Mouse (Mus musculus): ENCODE data around the gene Pnpla1. TPM values are rescaled to one million over a fixed set of nuclear protein-coding genes. Genes with fewer than 3 reads are reported as not detected.

The Pnpla1 gene
- polyA plus RNA-seq, 1 experiment from 2014 or later: not detected

- 73% methylated on average over 3 of the region's 3 CpGs for WGBS
- H3K4me1 ChIP-seq (ENCODE audit: control insufficient read depth, insufficient read depth, low read length): no peaks in the 10 kb centered on the region
- no peaks in the 10 kb centered on the region for H3K36me3 ChIP-seq (ENCODE audit: control insufficient read depth, insufficient read depth, low read length)
- H3K4me2 ChIP-seq (ENCODE audit: low read length): no peak overlapping the region
- ATAC-seq: no peak
- H3K27ac ChIP-seq (ENCODE audit: low read length): no peak overlapping the region
- no peak overlapping the region for H3K9ac ChIP-seq (ENCODE audit: low read depth, low read length)
- H3K27me3 ChIP-seq (ENCODE audit: control insufficient read depth, insufficient read depth, low read depth, low read length): no peaks in the 10 kb centered on the region
- peaks cover 8% of the 10 kb centered on the region; the same call in 1 of the 2 replicates for H3K9me3 ChIP-seq (replicated peaks; ENCODE audit: control insufficient read depth, low read length, poor library complexity, severe bottlenecking)
- no peak overlapping the region for H3K4me3 ChIP-seq (ENCODE audit: low read depth, low read length)
Observed at GRCm38 (mm10) chr17:28856030-28856429, 2.2 kb upstream of the Pnpla1 start.

- Histone ChIP-seq H3K27ac (ENCODE audit: low read length) (no peak overlapping the region), H3K4me2 (ENCODE audit: low read length) (no peak overlapping the region), H3K4me1 (ENCODE audit: control insufficient read depth, insufficient read depth, low read length) (peaks cover 5% of the 10 kb centered on the region), H3K9ac (ENCODE audit: low read depth, low read length) (no peak overlapping the region), H3K36me3 (ENCODE audit: control insufficient read depth, insufficient read depth, low read length) (no peaks in the 10 kb centered on the region), H3K27me3 (ENCODE audit: control insufficient read depth, insufficient read depth, low read depth, low read length) (no peaks in the 10 kb centered on the region), H3K4me3 (ENCODE audit: low read depth, low read length) (no peak overlapping the region), H3K9me3 (replicated peaks; ENCODE audit: control insufficient read depth, low read length, poor library complexity, severe bottlenecking) (no peaks in the 10 kb centered on the region)
- no peak for ATAC-seq
- WGBS: 72% methylated on average over 7 of the region's 7 CpGs
Observed at GRCm38 (mm10) chr17:28863926-28864325, 5.7 kb downstream of the Pnpla1 start.

DNA sequence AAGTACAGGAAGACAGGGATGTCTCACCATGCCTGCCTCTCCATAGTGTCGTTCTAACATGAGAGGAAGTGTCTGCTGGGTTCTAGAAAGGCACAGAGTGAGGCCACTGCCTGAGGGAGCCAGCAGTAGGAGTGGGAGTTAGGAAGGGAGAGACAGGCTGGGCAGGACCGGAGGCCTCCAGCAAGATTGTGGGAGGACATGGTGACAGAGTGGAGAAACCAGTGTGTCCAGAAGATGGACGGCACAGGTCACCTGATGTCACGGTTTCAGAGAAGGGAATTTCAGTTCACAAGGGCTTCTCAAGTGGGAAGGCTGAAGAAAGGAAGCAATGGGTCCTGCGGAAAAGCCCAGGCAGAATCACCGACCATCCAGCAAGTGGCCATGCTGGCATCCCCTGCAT is 6.3 kb downstream of the Pnpla1 start:
- Histone ChIP-seq H3K27ac (ENCODE audit: low read length) (no peak overlapping the region), H3K4me1 (ENCODE audit: control insufficient read depth, insufficient read depth, low read length) (peaks cover 10% of the 10 kb centered on the region), H3K27me3 (ENCODE audit: control insufficient read depth, insufficient read depth, low read depth, low read length) (no peaks in the 10 kb centered on the region), H3K4me2 (ENCODE audit: low read length) (no peak overlapping the region), H3K36me3 (ENCODE audit: control insufficient read depth, insufficient read depth, low read length) (no peaks in the 10 kb centered on the region), H3K9me3 (replicated peaks; ENCODE audit: control insufficient read depth, low read length, poor library complexity, severe bottlenecking) (no peaks in the 10 kb centered on the region), H3K4me3 (ENCODE audit: low read depth, low read length) (no peak overlapping the region), H3K9ac (ENCODE audit: low read depth, low read length) (no peak overlapping the region)
- WGBS: 90% methylated on average over 6 of the region's 6 CpGs
- ATAC-seq: no peak

DNA sequence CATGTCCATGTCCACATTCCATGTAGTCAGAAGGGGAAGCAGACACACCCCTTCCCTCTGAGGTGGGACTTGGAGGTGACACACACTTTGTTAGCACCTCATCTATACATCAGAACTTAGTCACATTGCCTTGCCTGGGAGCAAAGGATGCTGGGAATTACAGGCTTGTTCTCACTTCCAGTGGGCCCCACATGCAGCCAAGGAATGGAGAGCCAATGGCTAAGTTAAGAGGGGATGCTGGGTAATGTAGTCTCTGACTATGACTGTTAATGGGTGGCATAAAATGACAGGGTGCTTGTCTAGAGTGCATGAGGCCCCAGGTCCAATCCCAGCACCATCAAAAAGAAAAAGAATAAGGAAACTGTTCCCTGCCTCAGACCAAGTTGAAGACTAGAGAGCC is 8.7 kb downstream of the Pnpla1 start:
- Histone ChIP-seq H3K27me3 (ENCODE audit: control insufficient read depth, insufficient read depth, low read depth, low read length) (no peaks in the 10 kb centered on the region), H3K9ac (ENCODE audit: low read depth, low read length) (no peak overlapping the region), H3K4me1 (ENCODE audit: control insufficient read depth, insufficient read depth, low read length) (peaks cover 18% of the 10 kb centered on the region), H3K4me2 (ENCODE audit: low read length) (no peak overlapping the region), H3K4me3 (ENCODE audit: low read depth, low read length) (no peak overlapping the region), H3K9me3 (replicated peaks; ENCODE audit: control insufficient read depth, low read length, poor library complexity, severe bottlenecking) (no peaks in the 10 kb centered on the region), H3K36me3 (ENCODE audit: control insufficient read depth, insufficient read depth, low read length) (no peaks in the 10 kb centered on the region), H3K27ac (ENCODE audit: low read length) (no peak overlapping the region)
- ATAC-seq: no peak

DNA sequence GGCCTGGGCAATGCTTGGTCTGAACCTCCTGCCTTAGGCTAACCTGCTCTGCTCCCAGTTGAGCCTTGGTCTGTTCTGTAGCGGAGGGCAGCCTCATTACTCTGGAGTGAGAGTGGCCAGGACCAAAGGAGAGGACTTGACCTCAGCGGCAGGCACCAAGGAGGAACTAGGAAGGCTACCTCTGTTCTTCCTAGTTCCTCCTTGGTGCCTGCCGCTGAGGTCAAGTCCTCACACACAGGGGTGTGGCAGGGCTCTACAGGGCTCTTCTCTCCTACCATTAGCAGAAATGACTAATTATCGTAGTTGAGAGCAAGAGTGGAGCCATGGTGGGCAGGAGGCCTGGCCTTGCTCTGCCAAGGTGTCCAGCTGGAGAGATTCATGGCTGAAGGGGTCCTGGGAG is 9.2 kb downstream of the Pnpla1 start:
- H3K9ac ChIP-seq (ENCODE audit: low read depth, low read length): no peak overlapping the region
- no peaks in the 10 kb centered on the region for H3K27me3 ChIP-seq (ENCODE audit: control insufficient read depth, insufficient read depth, low read depth, low read length)
- no peak overlapping the region for H3K4me3 ChIP-seq (ENCODE audit: low read depth, low read length)
- no peaks in the 10 kb centered on the region for H3K36me3 ChIP-seq (ENCODE audit: control insufficient read depth, insufficient read depth, low read length)
- H3K4me1 ChIP-seq (ENCODE audit: control insufficient read depth, insufficient read depth, low read length): peaks cover 18% of the 10 kb centered on the region
- H3K4me2 ChIP-seq (ENCODE audit: low read length): no peak overlapping the region
- no peak for ATAC-seq
- WGBS: 89% methylated on average over 4 of the region's 4 CpGs
- H3K9me3 ChIP-seq (replicated peaks; ENCODE audit: control insufficient read depth, low read length, poor library complexity, severe bottlenecking): no peaks in the 10 kb centered on the region
- H3K27ac ChIP-seq (ENCODE audit: low read length): no peak overlapping the region; the same call in 1 of the 2 replicates

- WGBS: 40% methylated on average over 9 of the region's 9 CpGs
- Histone ChIP-seq H3K9ac (ENCODE audit: low read depth, low read length) (0 out of 2 replicates have a peak overlapping the region, but pooled peaks have one; percentile 33), H3K27me3 (ENCODE audit: control insufficient read depth, insufficient read depth, low read depth, low read length) (no peaks in the 10 kb centered on the region), H3K4me2 (ENCODE audit: low read length) (peak overlapping the region; percentile 22), H3K4me1 (ENCODE audit: control insufficient read depth, insufficient read depth, low read length) (peaks cover 18% of the 10 kb centered on the region), H3K27ac (ENCODE audit: low read length) (peak overlapping the region; percentile 90), H3K36me3 (ENCODE audit: control insufficient read depth, insufficient read depth, low read length) (no peaks in the 10 kb centered on the region), H3K9me3 (replicated peaks; ENCODE audit: control insufficient read depth, low read length, poor library complexity, severe bottlenecking) (no peaks in the 10 kb centered on the region), H3K4me3 (ENCODE audit: low read depth, low read length) (no peak overlapping the region)
- ATAC-seq: peak; percentile 97
Observed at GRCm38 (mm10) chr17:28869412-28870110, 11.3 kb downstream of the Pnpla1 start.

DNA sequence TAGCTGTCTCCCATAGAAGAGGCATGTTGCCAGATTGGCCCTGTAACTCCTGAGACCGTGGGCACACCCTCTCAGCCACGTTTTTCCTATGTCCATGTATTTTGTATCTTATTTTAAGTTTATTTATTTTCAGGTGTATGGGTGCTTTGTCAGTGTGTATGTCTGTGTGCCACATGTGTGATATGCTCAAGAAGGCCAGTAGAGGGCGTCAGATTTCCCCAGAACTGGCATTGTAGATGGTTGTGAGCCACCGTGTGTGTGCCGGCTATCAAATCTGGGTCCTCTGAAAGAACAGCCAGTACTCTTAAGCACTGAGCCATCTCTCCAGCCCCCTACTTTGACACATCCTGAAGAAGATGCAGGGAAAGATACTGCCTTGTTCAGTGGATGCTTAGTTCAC is 12.2 kb downstream of the Pnpla1 start:
- Histone ChIP-seq H3K36me3 (ENCODE audit: control insufficient read depth, insufficient read depth, low read length) (no peaks in the 10 kb centered on the region), H3K4me2 (ENCODE audit: low read length) (no peak overlapping the region), H3K27me3 (ENCODE audit: control insufficient read depth, insufficient read depth, low read depth, low read length) (no peaks in the 10 kb centered on the region), H3K9me3 (replicated peaks; ENCODE audit: control insufficient read depth, low read length, poor library complexity, severe bottlenecking) (no peaks in the 10 kb centered on the region), H3K4me3 (ENCODE audit: low read depth, low read length) (no peak overlapping the region), H3K27ac (ENCODE audit: low read length) (peak overlapping the region; percentile 90), H3K4me1 (ENCODE audit: control insufficient read depth, insufficient read depth, low read length) (peaks cover 18% of the 10 kb centered on the region), H3K9ac (ENCODE audit: low read depth, low read length) (no peak overlapping the region)
- ATAC-seq: no peak
- 68% methylated on average over 5 of the region's 5 CpGs for WGBS

DNA sequence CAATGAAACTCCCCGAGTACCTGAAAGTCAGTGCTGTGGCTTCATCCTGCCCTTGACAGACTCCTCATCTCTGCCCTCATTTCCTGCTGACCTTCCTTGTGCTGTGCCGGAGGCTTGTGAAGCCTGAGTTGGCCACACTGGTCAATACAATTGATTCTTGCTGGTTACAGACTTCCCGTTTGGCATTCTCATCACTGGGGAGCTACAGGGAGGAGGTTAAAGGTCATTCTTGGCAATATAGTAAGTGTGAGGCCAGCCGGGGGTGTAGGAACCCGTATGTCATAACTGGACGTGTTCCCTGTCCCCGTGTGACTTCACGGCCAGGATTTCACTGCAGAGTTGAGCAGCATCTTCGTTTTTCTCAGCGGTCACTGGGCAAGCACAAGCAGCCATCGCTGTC is 13.6 kb downstream of the Pnpla1 start:
- no peaks in the 10 kb centered on the region for H3K9me3 ChIP-seq (replicated peaks; ENCODE audit: control insufficient read depth, low read length, poor library complexity, severe bottlenecking)
- 84% methylated on average over 11 of the region's 11 CpGs for WGBS
- H3K36me3 ChIP-seq (ENCODE audit: control insufficient read depth, insufficient read depth, low read length): no peaks in the 10 kb centered on the region
- no peak overlapping the region for H3K4me2 ChIP-seq (ENCODE audit: low read length)
- no peak overlapping the region for H3K27ac ChIP-seq (ENCODE audit: low read length)
- peaks cover 18% of the 10 kb centered on the region for H3K4me1 ChIP-seq (ENCODE audit: control insufficient read depth, insufficient read depth, low read length)
- no peak overlapping the region for H3K4me3 ChIP-seq (ENCODE audit: low read depth, low read length)
- H3K9ac ChIP-seq (ENCODE audit: low read depth, low read length): no peak overlapping the region
- ATAC-seq: no peak
- no peaks in the 10 kb centered on the region for H3K27me3 ChIP-seq (ENCODE audit: control insufficient read depth, insufficient read depth, low read depth, low read length)

- Histone ChIP-seq H3K4me2 (ENCODE audit: low read length) (no peak overlapping the region), H3K27me3 (ENCODE audit: control insufficient read depth, insufficient read depth, low read depth, low read length) (no peaks in the 10 kb centered on the region), H3K9ac (ENCODE audit: low read depth, low read length) (no peak overlapping the region), H3K27ac (ENCODE audit: low read length) (no peak overlapping the region), H3K9me3 (replicated peaks; ENCODE audit: control insufficient read depth, low read length, poor library complexity, severe bottlenecking) (no peaks in the 10 kb centered on the region), H3K4me1 (ENCODE audit: control insufficient read depth, insufficient read depth, low read length) (peaks cover 18% of the 10 kb centered on the region), H3K4me3 (ENCODE audit: low read depth, low read length) (no peak overlapping the region), H3K36me3 (ENCODE audit: control insufficient read depth, insufficient read depth, low read length) (no peaks in the 10 kb centered on the region)
- no peak for ATAC-seq
- 88% methylated on average over 7 of the region's 7 CpGs for WGBS
Observed at GRCm38 (mm10) chr17:28872322-28872721, 14.1 kb downstream of the Pnpla1 start.
